Mouse (Mus musculus): ENCODE measurements around the gene Klhl35.

Klhl35 gene

DNA sequence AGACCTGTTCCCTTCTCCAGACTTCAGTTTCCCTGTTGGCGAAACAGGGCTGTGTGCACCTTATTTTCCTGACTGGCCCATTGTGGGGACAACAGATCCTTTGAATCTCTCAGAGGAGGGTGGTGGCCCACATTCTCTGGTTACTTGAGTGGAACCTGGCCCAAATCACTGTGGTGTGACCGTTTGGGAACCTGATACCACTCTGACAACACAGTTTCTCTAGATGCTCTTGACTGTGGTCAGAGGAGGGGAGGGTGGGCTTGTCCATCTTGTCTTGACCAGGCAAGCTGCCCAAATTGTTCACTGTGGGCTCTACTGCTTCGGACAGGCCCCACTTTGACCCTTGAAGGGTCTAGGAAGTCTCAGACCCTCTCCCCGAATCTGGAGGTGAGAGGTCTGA, 11.8 kb upstream of the Klhl35 start:
- DNase-seq, result no peak

- DNase-seq, result no peak
Observed at GRCm38 (mm10) chr7:99458849-99459248, 7.0 kb upstream of the Klhl35 start.

- no peak for DNase-seq
Observed at GRCm38 (mm10) chr7:99459888-99460652, 5.7 kb upstream of the Klhl35 start.

- DNase-seq, result no peak
Observed at GRCm38 (mm10) chr7:99463120-99463519, 2.7 kb upstream of the Klhl35 start.

DNA sequence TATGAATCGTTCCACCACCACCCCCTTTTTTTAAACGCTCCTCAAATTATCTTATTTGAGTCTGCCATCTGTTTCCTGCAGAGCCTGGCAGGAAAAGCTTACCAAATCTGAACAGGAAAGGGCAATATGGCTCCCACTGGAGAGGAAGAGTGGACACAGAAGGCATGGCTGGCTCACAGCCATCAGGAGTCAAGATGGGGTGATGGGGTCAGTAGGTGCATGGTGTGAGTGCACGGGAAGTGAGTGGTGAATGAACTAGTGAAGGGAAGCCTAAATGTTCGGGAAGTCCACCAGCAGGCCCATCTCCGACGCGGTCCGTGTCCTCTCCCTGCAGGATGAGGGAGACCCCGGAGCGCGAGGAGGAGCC, 2.1 kb downstream of the Klhl35 start:
- DNase-seq, result peak; percentile 52

DNA sequence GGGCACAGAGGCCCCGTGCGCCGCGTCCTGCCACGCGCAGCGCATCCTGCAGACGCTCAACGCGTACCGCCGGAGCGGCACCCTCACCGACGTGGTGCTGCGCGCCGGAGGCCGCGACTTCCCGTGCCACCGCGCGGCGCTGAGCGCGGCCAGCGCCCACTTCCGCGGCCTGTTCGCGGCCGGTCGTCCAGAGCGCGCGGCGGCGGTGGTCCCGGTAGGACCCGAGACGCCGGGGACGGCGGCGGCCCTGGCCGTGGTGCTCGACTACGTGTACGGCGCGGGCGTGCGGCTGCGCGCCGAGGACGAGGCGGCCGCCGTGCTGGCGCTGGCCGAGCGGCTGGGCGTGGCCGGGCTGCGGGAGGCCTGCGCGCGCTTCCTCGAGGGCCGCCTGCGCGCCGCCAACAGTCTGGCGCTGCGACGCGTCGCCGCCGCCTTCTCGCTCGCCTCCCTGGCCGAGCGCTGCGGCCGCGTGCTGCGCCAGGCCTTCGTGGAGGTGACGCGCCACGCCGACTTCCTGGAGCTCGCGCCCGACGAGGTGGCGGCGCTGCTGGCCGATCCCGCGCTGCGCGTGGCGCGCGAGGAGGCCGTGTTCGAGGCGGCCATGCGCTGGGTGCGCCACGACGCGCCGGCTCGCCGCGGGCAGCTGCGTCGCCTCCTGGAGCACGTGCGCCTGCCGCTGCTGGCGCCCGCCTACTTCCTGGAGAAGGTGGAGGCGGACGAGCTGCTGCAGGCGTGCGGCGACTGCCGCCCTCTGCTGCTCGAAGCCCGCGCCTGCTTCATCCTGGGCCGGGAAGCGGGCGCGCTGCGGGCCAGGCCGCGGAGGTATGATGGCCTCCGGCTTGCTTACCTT, 2.7 kb downstream of the Klhl35 start:
- DNase-seq, result no peak

DNA sequence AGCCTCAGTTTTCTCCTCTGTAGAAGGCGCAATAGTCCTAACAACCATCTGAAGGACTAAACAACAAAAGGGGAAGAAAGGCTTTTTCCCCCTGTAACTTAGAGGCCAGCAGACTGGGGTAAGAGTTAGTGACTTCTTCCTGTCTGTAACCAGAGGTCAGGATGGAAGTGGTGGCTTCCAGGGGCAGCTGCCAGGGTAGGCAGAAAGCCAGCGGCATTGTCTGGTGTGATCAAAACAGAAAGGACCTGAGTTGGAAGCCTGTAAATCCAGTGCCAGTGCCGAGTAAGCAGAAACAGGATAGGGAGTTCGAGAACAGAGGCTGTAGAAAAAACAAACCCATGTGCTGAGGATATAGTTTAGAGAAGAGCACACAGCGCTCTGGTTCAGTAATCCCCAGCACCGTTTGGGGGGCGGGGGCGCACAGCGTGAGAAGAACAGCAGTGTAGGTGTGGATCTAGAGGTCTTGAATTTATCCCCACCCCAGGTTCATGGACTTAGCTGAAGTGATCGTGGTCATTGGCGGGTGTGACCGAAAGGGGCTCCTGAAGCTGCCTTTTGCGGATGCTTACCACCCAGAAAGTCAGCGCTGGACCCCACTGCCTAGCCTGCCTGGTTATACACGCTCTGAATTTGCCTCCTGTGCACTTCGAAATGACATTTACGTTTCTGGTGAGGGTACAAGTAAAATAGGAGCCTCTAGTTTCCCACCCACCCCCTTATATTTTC, 4.0 kb downstream of the Klhl35 start:
- no peak for DNase-seq

DNA sequence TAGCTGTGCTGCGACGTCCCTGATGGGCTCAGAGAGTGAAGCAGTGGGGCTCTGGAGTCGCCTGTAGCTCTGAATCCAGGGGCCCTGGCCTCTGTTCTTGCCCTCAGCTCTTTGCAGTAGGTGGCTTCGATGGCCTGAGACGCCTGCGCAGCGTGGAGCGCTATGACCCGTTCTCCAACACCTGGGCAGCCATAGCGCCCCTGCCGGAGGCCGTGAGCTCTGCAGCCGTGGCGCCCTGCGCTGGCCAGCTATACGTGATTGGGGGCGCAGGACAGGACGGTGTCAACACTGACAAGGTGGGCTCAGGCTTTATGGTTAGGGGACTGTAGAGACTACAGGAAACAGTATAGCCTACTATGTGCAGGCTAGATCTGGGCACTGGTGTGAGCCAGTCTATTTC, 5.8 kb downstream of the Klhl35 start:
- DNase-seq, result no peak

GRCm38 (mm10) chr7:99473638-99474407, 8.0 kb downstream of the Klhl35 start:
- DNase-seq, result no peak

DNA sequence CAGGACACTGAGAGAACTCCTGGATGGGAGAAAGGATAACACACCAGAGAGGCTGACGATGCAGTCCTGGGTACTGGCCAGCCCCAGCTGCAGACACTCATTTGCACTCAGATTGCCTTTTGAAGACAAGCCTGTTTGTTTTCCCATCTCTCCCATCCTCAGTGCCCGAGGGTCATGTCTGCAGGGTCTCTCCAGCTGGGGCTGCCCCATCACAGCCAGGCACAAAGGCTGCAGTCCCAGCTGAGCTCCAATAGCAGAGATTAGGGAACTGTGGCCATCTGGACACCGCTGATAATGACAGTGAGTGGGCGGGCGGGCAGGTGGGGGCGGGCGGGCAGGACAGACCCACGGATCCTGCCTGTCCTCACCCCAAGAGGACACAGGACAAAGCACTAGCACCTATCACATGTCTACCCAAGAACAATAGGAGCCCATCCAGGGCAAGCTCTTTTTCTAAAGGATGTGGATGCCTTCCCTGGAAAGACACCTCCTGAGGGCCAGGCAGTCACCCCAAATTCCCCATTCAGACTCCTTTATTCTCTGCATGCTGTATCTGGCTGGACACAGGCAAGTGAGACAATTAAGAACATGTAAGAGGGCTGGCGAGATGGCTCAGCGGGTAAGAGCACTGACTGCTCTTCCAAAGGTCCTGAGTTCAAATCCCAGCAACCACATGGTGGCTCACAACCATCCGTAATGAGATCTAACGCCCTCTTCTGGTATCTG, 9.2 kb downstream of the Klhl35 start:
- no peak for DNase-seq

- DNase-seq, result no peak
Observed at GRCm38 (mm10) chr7:99475562-99475911, 9.7 kb downstream of the Klhl35 start.

GRCm38 (mm10) chr7:99476558-99477114, 10.8 kb downstream of the Klhl35 start:
- DNase-seq, result no peak

DNA sequence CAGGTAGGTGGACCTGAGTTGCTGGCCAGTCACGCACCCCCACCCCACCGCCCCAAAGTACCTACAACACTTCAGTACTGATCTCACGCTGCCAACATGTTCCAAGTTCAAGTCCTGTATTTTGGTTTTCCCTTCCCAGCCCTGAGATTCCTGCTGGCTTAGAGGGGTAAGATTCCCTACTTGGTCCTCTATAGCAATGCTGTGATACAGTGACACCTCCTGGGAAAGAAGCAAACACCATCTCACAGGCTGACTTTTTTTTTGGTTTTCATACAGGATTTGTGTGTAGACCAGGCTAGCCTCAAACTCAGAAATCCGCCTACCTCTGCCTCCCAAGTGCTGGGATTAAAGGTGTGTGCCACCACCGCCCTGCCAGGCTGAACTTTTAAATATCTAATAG, 11.4 kb downstream of the Klhl35 start:
- DNase-seq, result no peak

- no peak for DNase-seq
Observed at GRCm38 (mm10) chr7:99482637-99483036, 16.8 kb downstream of the Klhl35 start.

- DNase-seq, result peak; percentile 98
Observed at GRCm38 (mm10) chr7:99483271-99483923, 17.6 kb downstream of the Klhl35 start, which contains the start of gene Rps3. Gene Rps3 (minus strand): TSS chr7:99483738.

DNA sequence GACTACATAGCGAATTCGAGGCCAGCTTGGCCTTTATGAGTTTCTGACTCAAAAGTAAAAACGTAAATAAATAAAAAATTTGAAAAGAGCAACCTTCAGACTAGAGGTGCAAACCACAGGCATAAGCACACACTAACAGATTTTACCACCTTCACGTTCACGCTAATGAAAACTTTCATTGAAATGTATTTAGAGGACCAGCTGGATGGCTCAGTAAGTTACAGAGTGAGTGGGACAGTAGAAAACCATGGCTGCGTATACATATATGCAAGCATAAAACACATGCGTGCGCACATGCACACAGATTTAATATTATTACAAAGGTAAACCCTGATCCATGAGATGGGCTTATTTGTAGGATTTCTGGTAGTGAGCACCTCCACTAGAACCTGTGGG, 18.1 kb downstream of the Klhl35 start:
- DNase-seq, result no peak

GRCm38 (mm10) chr7:99484679-99485078, 18.9 kb downstream of the Klhl35 start:
- DNase-seq, result no peak

- no peak for DNase-seq
Observed at GRCm38 (mm10) chr7:99489708-99490107, 23.9 kb downstream of the Klhl35 start.

- DNase-seq, result no peak
Observed at GRCm38 (mm10) chr7:99499128-99499527, 33.3 kb downstream of the Klhl35 start.

DNA sequence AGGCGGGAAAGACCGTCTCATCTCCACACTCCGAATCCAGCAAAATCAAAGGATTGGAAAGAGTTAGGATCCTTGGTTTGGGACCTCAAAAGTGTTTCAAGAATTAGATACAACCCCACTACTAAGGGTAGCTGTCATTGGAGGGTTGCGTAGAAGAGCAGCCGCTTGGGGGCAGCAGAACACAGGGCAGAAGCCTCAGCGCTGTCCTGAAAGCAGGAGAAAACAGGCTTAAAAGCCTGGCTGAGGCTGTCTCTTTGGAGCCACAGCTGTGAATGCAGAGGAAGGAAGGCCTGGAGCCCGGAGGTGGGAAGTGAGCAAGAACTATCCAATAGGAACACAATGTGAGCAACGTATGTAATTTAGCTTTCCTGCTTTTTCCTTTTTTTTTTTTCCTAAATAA, 34.4 kb downstream of the Klhl35 start:
- DNase-seq, result peak; percentile 84

DNA sequence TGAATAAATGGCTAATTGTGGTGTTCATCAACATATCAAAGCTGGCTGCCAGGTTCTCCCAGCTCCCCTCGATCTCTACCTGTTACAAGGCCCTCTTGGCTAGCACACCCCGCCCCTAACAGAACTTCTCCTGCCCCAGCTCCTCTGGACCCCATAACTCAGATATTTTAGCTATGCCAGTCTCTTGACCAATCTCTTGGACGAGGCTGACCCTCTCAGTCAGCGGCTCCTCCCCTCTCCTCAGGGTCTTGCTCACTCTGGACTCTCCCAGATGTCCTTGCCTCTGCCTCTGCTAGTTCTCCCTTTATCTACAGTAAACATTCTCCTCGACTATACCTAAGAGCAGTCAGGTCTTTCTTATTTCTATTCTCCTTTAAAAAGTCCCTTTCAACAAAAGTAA, 34.9 kb downstream of the Klhl35 start:
- DNase-seq, result no peak

Data from kidney, adult 9 months (tissue).